Mouse (Mus musculus): ENCODE measurements around the gene Lnpk.

The Lnpk gene

DNA sequence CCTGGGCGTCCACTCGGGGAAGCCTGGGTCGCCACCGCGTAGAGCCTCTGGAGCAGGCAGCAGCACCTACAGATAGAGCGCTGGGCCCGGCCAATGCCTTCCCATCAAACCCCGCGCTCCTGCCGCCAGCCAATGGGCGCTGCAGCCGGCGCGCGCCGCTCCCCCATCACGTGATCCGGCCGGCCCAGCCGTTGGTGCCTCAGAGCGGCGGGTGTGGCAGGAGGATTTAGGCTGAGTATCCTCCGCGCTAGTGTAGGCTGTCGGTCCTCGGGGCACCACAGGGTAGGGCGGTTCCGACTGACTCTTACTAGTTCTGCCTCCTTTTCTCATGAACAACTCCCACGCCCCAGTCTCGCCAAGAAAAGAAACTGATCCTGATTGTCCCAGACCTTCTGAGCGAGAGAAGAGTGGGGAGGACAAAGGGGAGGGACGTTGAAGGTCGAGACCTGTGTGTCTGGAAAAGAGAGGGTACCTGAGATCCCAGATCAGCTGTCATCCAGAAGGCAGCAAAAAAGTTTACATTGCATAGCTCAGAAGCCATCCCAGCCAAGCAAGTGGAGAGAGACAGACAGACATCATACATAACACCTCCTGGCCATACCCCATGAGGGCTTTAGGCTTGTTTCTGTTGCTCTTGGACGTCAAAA lies at the start of gene Lnpk:
Gene Lnpk (minus strand): TSS at position 593 of the 647 bp plus-strand sequence.
- peak; percentile 87 to 90 for DNase-seq (ENCODE audit: low spot score in 2 of 2)

DNA sequence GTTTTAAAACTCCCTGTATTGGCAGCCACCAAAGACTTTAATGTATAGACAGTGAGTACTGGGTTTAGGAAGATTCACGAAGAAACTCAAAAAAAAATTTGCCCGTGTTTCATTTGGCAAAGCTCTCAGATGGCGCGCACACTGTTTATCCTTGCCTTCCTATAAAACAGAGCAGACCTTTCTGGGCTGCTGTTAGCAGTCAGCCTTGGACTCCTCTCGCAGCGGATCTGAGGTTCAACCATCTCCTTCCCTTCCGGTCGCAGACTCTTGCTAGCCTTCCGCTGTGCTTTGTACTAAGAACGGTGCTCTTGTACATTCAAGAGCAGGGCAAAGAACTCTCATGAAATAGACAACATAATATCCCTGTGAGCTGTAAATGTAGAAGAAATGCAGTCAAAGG lies 41.1 kb upstream of the Lnpk start:
- DNase-seq (ENCODE audit: low spot score in 2 of 2): no peak

DNA sequence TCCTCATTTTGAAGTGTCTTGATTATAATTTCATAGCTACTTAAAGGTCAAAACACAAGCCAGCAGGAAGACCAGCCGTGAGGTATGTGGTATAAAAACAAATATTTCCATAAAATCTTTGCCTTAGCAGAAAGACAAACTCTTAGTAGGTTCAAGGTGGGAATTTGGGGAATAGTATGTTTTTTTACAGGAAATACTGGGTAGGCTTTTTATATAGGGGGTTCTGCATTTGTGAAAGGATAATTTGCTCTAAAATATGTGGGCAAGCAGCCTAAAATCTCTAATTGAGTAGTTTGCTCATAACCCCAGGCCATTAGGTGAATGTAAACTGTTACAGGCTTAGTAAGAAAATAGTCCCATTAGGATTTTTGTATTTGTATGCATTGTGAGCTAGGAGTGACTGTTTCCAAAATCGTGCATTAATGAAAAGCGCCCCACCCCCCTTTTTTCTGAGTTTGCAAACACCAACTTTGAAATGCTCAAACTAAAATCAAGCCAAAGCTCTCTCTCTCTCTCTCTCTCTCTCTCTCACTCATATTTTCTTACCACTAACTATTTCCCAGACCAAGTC lies 40.5 kb upstream of the Lnpk start:
- DNase-seq (ENCODE audit: low spot score in 2 of 2): no peak

DNA sequence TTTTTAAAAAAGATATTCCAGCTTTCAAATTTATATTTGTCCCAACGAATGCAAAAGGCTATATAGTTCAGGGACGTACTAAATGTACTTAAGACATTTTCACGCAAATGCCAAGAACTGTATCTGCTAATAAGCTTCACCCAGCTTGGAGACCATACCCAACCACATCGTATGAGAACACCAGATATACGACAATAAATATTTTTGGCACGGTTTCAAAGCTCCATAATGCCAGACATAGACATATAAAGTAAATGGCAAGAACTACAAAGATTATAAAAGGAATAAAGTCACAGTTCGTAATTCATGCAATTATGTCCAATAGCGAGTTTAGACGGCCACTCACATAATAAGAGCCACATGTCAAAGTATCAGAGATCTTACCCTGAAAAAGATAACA lies 38.5 kb upstream of the Lnpk start:
- DNase-seq (ENCODE audit: low spot score in 2 of 2): no peak

DNA sequence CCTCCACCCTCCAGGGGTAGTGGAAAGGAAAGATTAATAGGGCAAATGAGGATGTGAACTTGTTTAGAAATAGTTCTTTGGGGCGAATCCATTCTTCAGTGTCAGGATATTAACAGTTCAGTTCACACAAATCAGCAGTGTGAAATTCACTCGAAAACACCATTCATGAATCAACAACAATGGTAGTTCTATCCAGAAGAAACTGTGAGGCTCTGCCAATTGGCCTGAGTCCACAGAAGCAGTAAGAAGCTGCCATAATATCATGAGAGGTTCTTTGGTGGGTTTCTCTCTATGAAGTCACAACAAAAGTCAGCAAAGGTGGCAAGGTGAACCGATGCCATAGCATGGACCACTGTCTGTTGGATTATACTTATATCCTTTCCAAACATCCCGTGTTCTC lies 32.2 kb upstream of the Lnpk start:
- DNase-seq (ENCODE audit: low spot score in 2 of 2): no peak

DNA sequence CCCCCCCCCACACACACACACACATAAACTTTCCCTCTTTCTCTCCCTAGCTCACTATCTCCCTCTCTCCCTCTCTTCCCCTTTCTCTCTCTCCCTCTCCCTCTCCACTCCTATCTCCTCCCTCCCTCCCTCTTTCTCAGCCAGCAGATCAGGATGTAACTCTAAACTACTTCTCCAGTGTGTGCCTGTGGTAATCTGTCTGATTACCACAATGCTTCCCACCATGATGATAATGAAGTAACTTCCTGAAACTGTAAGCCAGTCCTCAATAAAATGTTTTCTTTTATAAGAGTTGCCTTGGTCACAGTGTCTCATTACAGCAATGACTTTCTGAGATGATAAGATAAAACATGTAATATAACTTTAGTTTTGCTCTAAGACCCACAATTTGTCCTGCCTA lies 30.1 kb upstream of the Lnpk start:
- DNase-seq (ENCODE audit: low spot score in 2 of 2): no peak

DNA sequence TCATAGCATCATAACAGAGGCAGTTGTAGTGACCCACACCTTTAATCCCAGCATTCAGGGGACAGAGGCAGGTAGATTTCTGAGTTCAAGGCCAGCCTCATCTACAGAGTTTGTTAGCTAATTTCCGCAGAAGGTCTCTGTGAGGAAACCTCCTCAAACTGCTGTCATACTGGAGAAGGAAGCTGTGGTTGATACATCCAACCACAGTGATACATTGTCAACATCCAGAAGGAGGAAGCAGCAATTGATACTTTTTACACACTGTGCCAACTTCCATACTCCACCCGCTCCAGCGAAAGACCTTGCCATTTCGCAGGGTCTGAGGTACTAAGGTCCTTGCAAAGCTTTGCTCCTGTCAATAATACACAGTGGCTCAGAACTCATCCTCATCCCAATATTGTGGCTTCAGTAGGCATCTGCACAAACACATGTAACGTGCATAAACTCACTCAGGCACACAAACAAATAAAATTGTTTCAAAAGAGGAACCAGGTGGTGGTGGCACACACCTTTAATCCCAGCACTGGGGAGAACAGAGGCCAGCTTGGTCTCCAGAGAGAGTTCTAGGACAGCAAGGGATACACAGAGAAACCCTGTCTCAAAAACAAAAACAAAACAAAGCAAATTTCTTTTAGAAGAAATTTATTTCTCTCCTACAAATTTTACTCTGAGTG lies 27.0 kb upstream of the Lnpk start:
- DNase-seq (ENCODE audit: low spot score in 2 of 2): no peak

DNA sequence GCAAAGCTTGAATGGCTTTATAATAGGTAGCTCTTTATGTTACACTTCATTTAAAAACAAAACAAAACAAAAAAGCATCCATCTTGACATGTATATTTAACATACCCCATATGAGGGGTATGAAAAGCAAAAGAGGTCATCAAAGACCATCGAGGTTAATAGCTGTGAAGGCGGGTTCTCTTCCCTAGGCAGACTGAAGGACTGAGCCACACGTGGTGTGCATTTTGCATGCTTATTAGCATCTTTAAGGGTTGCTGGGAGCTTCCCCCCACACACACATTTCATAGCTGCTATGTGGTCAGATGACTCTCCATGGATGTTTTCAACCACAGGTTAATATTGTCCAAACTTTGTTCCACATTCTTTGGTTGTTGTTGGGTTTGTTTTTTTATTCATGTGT lies 24.8 kb upstream of the Lnpk start:
- no peak for DNase-seq (ENCODE audit: low spot score in 2 of 2)

DNA sequence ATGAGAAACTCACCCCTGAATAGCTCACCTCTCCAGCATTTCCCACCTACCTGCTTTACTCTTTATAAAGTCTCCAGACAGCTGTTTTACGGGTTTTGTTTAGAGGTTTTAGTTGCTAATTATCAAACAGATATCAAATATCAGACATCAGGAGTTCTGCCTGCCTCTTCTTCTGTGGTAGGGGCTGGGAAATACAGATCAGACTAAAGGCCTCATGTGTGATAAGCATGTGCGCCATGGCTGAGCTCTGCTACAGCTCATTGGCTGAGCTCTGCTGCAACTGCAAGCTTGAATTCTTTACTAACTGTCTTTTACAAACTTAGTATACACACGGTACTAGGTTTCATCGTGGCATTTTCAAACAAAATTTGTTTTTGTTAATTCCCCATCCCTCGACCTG lies 23.2 kb upstream of the Lnpk start:
- no peak for DNase-seq (ENCODE audit: low spot score in 2 of 2)

DNA sequence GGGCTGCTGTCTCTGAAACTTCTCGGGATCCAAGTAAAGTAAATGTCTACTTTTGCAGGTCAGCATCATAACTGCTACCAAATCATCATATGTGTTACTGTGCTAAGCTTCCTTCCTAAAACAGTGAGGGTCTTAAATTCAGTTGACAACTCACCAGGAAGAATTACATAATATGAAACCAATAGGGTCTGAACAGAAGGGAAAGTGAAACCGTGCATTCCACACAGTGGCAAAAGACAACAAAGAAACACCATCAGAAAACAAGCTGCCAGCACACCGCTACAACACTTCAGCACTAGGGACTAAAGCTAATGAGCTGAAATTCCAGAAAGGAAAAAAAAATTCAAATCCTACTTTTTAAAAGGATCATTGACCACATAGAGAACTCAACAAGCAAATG lies 17.9 kb upstream of the Lnpk start:
- DNase-seq (ENCODE audit: low spot score in 2 of 2): no peak

DNA sequence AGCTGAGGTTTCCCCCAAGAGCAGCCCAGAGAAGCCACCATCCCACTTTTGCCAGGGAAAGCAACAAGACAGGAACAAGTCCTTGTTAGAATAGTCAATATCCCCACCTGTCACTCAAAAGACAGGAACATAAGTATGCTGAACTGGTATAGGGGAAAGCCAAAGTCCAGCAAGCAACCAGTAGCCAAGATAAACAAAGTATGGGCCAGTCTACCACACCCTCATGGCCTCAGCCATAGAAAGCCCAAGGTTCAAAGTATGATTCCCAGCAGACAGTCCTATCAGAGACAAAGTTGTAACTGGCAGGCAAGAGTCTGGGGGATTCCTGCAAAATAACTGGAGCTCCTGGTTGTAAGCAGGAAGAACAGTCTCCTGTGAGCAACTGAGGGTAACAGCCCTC lies 16.9 kb upstream of the Lnpk start:
- no peak for DNase-seq (ENCODE audit: low spot score in 2 of 2)

DNA sequence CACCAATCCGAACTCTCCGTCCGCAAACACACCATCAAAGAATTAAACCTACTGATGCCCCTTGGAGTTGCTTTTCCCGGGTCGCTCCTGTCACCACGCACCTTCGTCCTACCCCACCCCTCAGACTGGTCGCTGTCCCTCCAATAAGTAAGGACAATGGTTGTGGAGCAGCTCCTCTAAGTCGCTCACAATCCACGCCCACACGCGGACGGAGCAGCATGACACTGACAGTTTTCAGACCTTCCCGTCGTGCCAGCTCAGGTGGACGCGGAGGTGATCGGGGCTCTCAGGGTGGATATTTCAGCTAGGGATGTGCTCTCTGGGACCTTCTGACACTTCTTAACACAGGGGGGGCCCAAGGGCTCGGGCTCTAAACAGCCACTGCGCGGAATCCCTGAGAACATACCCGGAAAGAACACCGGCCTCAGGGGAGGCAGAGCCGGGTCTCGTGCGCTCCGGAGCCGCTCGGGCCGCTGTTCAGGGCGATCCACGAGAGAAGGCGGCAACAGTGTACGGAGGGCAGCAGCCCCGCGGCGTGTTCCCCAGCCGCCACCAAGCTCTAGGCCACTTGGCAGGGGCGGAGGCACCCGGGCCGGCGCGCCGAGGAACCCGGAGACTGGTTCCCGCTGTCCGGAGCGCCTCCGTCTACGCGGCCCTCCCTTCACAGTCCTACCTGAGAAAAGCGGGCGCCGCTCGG lies 941 bp downstream of the Lnpk start:
- peak; percentile 18 to 28 for DNase-seq (ENCODE audit: low spot score in 2 of 2)

DNA sequence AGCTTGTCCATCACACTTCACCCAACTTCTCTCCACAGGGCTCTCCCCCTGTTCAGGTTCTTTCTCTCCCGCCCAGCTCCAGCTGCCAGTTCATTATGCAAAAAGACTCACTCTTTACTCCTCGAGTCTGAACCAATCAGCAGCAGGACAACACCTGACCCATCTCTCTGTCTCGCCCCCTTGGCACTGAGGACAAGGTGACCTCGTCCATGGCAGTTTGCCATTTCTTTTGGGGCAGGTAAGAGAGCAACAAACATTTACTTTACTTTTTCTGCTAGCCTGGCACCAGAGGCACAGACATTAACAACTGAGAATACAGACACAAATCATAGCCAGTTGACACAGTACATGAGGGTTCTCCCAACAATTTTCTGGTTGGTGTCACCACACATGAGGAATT lies 8.8 kb downstream of the Lnpk start:
- DNase-seq (ENCODE audit: low spot score in 2 of 2): no peak

DNA sequence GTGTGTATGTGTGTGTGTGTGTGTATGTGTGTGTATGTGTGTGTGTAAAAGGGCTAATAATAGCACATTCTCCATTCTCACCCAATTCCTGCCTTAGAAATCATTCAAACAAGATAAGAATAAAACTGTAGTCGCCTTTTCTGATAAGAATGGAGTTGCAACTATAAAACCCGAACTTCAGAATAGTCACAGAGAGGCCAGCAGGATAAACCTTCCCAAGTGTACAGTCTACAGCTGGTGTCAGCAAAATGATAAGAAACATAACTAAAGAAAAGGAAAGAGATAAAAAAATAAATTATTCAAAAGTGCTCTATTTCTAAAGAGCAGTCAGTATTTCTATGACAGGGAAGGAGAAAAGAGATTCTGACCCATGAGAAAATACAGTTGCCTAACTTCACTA lies 19.4 kb downstream of the Lnpk start:
- DNase-seq (ENCODE audit: low spot score in 2 of 2): no peak

DNA sequence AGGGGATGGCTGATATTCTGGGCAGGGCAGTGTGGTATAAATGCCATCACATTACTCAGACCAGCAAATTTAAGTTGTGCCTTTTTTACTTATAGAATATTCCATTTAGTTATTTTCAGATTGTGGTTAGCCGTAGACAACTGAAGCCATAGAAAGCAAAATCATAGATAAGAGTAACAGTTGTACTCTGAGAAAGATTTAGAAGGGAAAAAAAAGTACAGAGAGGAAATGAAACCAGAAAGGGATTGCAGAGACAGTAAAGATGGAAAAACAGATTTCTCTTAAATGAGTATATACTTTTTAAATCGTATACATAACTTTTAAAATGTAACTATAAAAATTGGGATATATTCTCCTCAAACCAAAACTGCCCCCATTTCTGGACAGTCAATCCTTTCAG lies 20.1 kb downstream of the Lnpk start:
- DNase-seq (ENCODE audit: low spot score in 2 of 2): no peak

DNA sequence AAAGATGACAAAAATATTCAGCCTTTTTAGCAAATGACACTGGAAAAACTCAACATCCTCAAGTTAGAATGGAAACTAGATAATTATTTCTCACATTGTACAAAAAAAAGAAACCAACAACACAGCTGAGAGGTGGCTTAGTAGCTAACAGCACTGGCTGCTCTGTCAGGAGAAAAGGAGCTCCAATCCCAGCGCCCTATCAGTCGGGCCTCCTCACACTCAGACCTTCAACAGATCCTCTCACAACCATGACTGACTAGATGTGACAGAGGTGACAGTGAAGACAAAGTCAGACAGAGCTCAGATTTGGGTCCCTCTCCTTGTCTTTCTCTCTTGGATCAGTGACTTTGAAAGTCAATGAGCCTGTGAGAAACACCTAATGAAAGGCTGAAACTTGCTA lies 21.8 kb downstream of the Lnpk start:
- no peak for DNase-seq (ENCODE audit: low spot score in 2 of 2)

DNA sequence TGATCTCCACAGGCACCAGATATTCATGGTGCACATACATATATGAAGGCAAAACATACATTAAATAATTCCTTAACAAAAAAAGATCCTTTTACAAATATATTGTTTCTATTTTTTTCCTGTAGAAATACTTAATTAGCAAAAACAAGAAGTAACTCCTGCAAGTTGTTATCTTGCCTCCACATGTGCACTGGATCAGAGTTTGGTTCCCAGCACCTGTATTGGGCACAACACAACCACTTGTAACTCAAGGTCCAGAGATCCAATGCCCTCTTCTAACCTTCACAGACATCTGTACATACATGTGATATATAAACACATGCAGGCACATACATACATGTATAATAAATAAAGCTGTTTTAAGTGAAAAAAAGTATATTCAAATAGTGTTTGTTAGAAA lies 27.3 kb downstream of the Lnpk start:
- DNase-seq (ENCODE audit: low spot score in 2 of 2): no peak

DNA sequence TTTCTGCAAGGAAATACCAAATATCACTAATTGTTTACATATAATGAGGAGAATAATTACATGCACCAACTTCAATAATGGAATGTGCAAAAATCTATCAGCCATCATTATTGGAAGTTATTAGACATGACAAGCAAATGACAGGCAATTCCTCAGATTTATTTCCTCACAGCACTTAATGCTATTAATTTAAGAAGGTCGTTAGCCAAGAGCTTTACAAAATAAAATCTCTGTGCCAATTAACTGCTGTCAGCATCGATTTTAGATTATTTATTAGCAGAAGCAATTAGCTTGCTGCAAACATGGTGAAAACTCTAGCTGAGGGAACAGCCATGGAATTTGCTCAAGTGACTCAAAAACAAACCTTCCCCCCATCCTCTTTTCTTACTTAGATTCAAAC lies 30.9 kb downstream of the Lnpk start:
- no peak for DNase-seq (ENCODE audit: low spot score in 2 of 2)

DNA sequence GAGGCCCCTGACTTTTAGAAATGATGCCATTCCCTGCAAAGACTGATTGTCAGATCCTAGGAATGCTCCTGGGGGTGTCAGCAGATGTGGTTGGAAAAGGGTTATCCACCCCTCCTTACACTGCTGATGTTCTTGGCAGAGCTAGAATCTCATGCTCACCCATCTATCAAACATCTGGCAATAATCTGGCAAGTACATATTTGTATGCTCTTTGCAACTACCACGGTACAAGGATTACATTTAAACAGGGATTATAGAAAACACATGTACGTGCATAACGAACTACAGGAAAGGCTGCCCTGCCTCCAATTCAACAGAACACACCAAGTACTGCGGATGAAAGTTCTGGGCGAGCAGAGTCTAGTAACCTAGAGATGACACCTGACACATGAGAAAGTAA lies 70.9 kb downstream of the Lnpk start:
- no peak for DNase-seq (ENCODE audit: low spot score in 2 of 2)

DNA sequence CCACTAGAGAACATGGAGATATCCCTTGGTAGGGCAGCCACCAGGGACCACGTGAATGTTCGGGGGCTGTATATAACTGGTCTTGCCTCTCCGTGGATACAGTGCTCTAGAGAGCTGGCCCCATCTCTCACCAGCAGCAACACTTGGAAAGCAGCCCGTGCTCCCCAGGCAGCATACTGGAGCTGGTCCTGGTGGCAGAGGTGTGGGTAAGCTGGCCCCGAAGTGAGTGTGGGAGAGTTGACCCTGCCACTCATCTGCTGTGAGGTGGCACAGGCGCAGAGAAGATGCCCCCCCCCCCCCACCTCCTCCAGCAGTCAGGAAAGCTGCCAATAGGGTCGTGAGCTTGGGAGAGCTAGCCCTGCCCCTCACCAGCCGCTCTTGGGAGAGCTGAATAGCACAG lies 72.8 kb downstream of the Lnpk start:
- DNase-seq (ENCODE audit: low spot score in 2 of 2): no peak

DNA sequence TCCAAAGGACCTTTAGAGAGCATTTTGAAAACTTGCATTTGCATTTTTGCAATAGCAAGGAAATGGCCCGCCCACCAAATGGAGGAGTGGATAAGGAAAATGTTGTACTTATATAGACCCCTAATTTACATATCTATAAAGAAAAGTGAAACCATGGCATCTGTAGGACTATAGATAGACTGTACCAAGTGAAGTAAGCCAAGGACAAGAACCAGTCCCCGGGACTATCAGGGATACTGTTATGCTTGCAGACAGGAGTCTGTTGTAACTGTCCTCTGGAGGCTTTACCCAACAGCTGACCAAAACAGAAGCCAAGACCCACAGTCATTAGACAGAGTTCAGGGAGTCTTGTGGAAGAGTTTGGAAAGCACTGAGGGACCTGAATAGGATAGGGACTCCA lies 78.9 kb downstream of the Lnpk start:
- DNase-seq (ENCODE audit: low spot score in 2 of 2): no peak

DNA sequence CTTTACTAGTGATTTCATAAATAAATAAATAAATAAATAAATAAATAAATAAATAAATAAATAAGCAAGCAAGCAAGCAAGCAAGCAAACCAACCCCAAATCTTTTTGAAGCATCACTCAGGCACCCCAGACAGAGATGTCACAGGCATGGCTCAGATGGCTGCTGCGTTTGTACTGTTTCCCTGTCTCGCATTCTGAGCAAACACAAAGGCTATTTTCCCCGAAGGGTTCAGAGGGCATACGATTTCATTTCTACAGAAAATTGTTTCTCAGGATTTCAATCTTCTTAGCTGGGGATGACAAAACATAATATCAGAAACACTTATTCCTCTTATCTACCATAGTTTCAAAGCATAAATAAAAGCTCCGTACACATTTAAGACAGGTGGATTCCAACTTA lies 81.4 kb downstream of the Lnpk start:
- DNase-seq (ENCODE audit: low spot score in 2 of 2): no peak

DNA sequence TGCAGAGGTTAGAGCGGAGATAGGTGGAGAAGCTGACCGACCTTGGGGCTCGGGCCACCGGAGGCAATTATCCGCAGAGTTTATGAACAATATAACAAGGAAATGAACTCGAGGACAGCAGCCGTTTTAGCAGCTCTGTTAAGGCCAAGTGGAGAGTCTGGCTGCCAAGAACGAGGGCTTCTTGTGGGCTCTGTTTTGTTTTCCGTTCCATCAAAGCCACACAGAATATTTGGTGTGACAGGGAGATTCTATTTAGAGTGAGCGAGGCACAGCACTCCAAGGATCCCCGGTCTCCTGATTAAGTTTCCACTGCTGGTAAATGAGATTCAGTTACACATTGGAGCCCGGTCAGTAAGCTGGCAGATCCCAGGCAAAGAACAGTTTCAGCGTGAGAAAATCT lies 87.8 kb downstream of the Lnpk start:
- no peak for DNase-seq (ENCODE audit: low spot score in 2 of 2)

Measured in spleen, postnatal 14 days (tissue).